Mouse (Mus musculus) heart, adult 2 months (tissue): ENCODE results near the gene Kazn. TPM values are rescaled to one million over a fixed set of nuclear protein-coding genes. Genes with fewer than 3 reads are reported as not detected.

Experiments used
- DNase-seq, 2 experiments: peaks; one replicate each; pipeline ENCODE4 v3.0.0; 2021
- H3K27ac ChIP-seq: fragments of 200-600 bp; 2 replicates; pipeline ENCODE4 v1.8.1; 2022
- H3K27me3 ChIP-seq: fragments of 200-500 bp; 2 replicates; pipeline ENCODE4 v1.6.1; 2012; ENCODE audit warnings: mild to moderate bottlenecking, low read length, inconsistent platforms, mixed read lengths; ENCODE audit not compliant: control insufficient read depth, insufficient read depth
- H3K36me3 ChIP-seq: fragments of 200-500 bp; 2 replicates; pipeline ENCODE4 v1.6.1; 2012; ENCODE audit warnings: low read length, inconsistent platforms; ENCODE audit not compliant: control insufficient read depth, insufficient read depth
- H3K4me1 ChIP-seq: fragments of 200-500 bp; 2 replicates; pipeline ENCODE4 v1.6.1; 2011; ENCODE audit warnings: low read length; ENCODE audit not compliant: control insufficient read depth, insufficient read depth
- H3K4me3 ChIP-seq: fragments of 200-600 bp; 2 replicates; pipeline ENCODE4 v1.8.1; 2022
- H3K79me2 ChIP-seq: fragments of 200-500 bp; replicated peaks from 2 replicates; pipeline ENCODE4 v1.6.1; 2012; ENCODE audit warnings: mild to moderate bottlenecking, inconsistent platforms, low read length, moderate library complexity, mixed read lengths; ENCODE audit not compliant: control insufficient read depth, insufficient read depth
- H3K9ac ChIP-seq: fragments of 200-500 bp; 2 replicates; pipeline ENCODE4 v1.6.1; 2012; ENCODE audit warnings: low read depth, mild to moderate bottlenecking, control low read depth, inconsistent platforms, low read length, mixed read lengths
- CTCF ChIP-seq: fragments of 200-600 bp; IDR thresholded peaks from 2 replicates; pipeline ENCODE4 v1.8.1; 2022; ENCODE audit warnings: antibody characterized with exemption, mild to moderate bottlenecking, moderate library complexity
- EP300 ChIP-seq: fragments of 200-500 bp; IDR thresholded peaks from 2 replicates; pipeline ENCODE4 v1.6.1; 2011; ENCODE audit warnings: low read depth, low read length, control low read depth; ENCODE audit not compliant: insufficient read depth
- POLR2A ChIP-seq: fragments of 200-500 bp; IDR thresholded peaks from 2 replicates; pipeline ENCODE4 v1.6.1; 2011; ENCODE audit warnings: mild to moderate bottlenecking, low read depth, low read length, control low read depth; ENCODE audit not compliant: insufficient read depth
- WGBS: fragments of 180-500 bp; shearing (Covaris S2); methylation state at CpG from one replicate; pipeline ENCODE4 v1.1.7; 2018; 5-methylcytosine and 5-hydroxymethylcytosine counted together
- intact Hi-C: fragments of 180-260 bp; cut with DNase I; formaldehyde crosslinking; loops from one replicate; pipeline ENCODE4 v1.15.1; 2025
- polyA plus RNA-seq: library from polyadenylated mRNA; depleted of rRNA; stranded (reverse); fragments of >200 nt; gene quantifications from 2 replicates; pipeline ENCODE4 v1.2.3, GENCODE M21; 2012
- total RNA-seq, 2 experiments: library from RNA; stranded (reverse); gene quantifications; 2 replicates each; pipeline ENCODE4 v1.2.3; 2021

The Kazn gene
- total and polyA plus RNA-seq, 3 experiments, result 2.4 to 5.7 (median 3.4) TPM

GRCm38 (mm10) chr4:142144096-142144495 is 95.1 kb downstream of the Kazn start:
- no peak for DNase-seq
- Histone ChIP-seq H3K9ac (no peak overlapping the region), H3K4me1 (no peaks in the 10 kb centered on the region), H3K4me3 (no peak overlapping the region), H3K27ac (no peak overlapping the region), H3K79me2 (no peaks in the 10 kb centered on the region), H3K27me3 (no peaks in the 10 kb centered on the region), H3K36me3 (no peaks in the 10 kb centered on the region)
- 27% methylated on average over 5 of the region's 5 CpGs for WGBS
- intact Hi-C loops, result loop anchor here (1.0 kb wide), 2 partner anchors 31 to 139 kb away; no protein-coding TSS in a partner anchor
- TF ChIP-seq CTCF (peak; percentile 95), EP300 (no peak)

- no peaks in the 10 kb centered on the region for H3K79me2 ChIP-seq
- no peaks in the 10 kb centered on the region for H3K36me3 ChIP-seq
- intact Hi-C loops, result no loop called here
- H3K27me3 ChIP-seq, result no peaks in the 10 kb centered on the region
- no peak overlapping the region for H3K27ac ChIP-seq
- no peaks in the 10 kb centered on the region for H3K4me1 ChIP-seq
- WGBS, result 92% methylated on average over 6 of the region's 6 CpGs
- DNase-seq, result no peak
- H3K4me3 ChIP-seq, result no peak overlapping the region
- no peak overlapping the region for H3K9ac ChIP-seq
- TF ChIP-seq CTCF (no peak), POLR2A (no peak), EP300 (no peak)
Measured at GRCm38 (mm10) chr4:142143290-142143689, 95.9 kb downstream of the Kazn start.

GRCm38 (mm10) chr4:142139729-142140128 is 99.5 kb downstream of the Kazn start:
- Histone ChIP-seq H3K27me3 (no peaks in the 10 kb centered on the region), H3K9ac (no peak overlapping the region), H3K79me2 (no peaks in the 10 kb centered on the region), H3K4me3 (no peak overlapping the region), H3K27ac (no peak overlapping the region), H3K4me1 (peaks cover 6% of the 10 kb centered on the region; the same call in 1 of the 2 replicates), H3K36me3 (no peaks in the 10 kb centered on the region)
- TF ChIP-seq CTCF (no peak), POLR2A (no peak), EP300 (no peak)
- DNase-seq, result no peak
- intact Hi-C loops, result no loop called here
- 76% methylated on average over 5 of the region's 5 CpGs for WGBS

GRCm38 (mm10) chr4:142138356-142139099 is 100.7 kb downstream of the Kazn start:
- intact Hi-C loops, result no loop called here
- no peak overlapping the region for H3K27ac ChIP-seq
- no peaks in the 10 kb centered on the region for H3K79me2 ChIP-seq
- H3K9ac ChIP-seq, result no peak overlapping the region
- no peaks in the 10 kb centered on the region for H3K36me3 ChIP-seq
- H3K4me3 ChIP-seq, result no peak overlapping the region
- no peak for DNase-seq
- WGBS, result 53% methylated on average over 9 of the region's 9 CpGs
- TF ChIP-seq POLR2A (no peak), EP300 (no peak), CTCF (no peak)
- H3K27me3 ChIP-seq, result no peaks in the 10 kb centered on the region
- H3K4me1 ChIP-seq, result peaks cover 6% of the 10 kb centered on the region; the same call in 1 of the 2 replicates

GRCm38 (mm10) chr4:142136766-142137503 is 102.3 kb downstream of the Kazn start:
- Histone ChIP-seq H3K36me3 (no peaks in the 10 kb centered on the region), H3K9ac (no peak overlapping the region), H3K4me3 (no peak overlapping the region), H3K27ac (peak overlapping the region; percentile 47), H3K27me3 (no peaks in the 10 kb centered on the region), H3K79me2 (no peaks in the 10 kb centered on the region), H3K4me1 (peaks cover 6% of the 10 kb centered on the region; the same call in 1 of the 2 replicates)
- intact Hi-C loops, result no loop called here
- 72% methylated on average over 10 of the region's 10 CpGs for WGBS
- TF ChIP-seq EP300 (0 out of 2 replicates have a peak, but pooled peaks have one; percentile 9), POLR2A (no peak), CTCF (no peak)
- DNase-seq, result peak; percentile 53 to 54

- H3K4me1 ChIP-seq, result peaks cover 6% of the 10 kb centered on the region; the same call in 1 of the 2 replicates
- H3K9ac ChIP-seq, result no peak overlapping the region
- H3K4me3 ChIP-seq, result no peak overlapping the region
- H3K79me2 ChIP-seq, result no peaks in the 10 kb centered on the region
- no peak for TF ChIP-seq POLR2A
- no peak for TF ChIP-seq EP300
- no peak for TF ChIP-seq CTCF
- H3K27ac ChIP-seq, result no peak overlapping the region
- H3K36me3 ChIP-seq, result no peaks in the 10 kb centered on the region
- DNase-seq, result no peak
- intact Hi-C loops, result no loop called here
- WGBS, result 79% methylated on average over 2 of the region's 2 CpGs
- no peaks in the 10 kb centered on the region for H3K27me3 ChIP-seq
Measured at GRCm38 (mm10) chr4:142135515-142135914, 103.7 kb downstream of the Kazn start.
